Mouse (Mus musculus): ENCODE data around the gene Larp4. TPM values are rescaled to one million over a fixed set of nuclear protein-coding genes. Genes with fewer than 3 reads are reported as not detected.

The Larp4 gene
- total and polyA plus RNA-seq, 2 experiments from 2014 or later = 21.2 to 62.1 TPM

GRCm38 (mm10) chr15:99955324-99955723 is 14.5 kb upstream of the Larp4 start:
- no peak for TF ChIP-seq CTCF (IDR thresholded peaks at IDR 0.05; ENCODE audit: low read depth)
- no peak for ATAC-seq
- Histone ChIP-seq H3K9ac (replicated peaks; ENCODE audit: low read length) (no peak overlapping the region), H3K9me3 (ENCODE audit: low read length) (no peaks in the 10 kb centered on the region), H3K4me3 (ENCODE audit: low read length) (no peak overlapping the region), H3K4me2 (ENCODE audit: low read depth, low read length) (no peak overlapping the region), H3K27me3 (ENCODE audit: insufficient read depth, low read length) (no peaks in the 10 kb centered on the region), H3K27ac (no peak overlapping the region), H3K4me1 (ENCODE audit: insufficient read depth, low read length) (no peaks in the 10 kb centered on the region), H3K36me3 (ENCODE audit: insufficient read depth, low read length) (no peaks in the 10 kb centered on the region)
- 74% methylated on average over 4 of the region's 4 CpGs for WGBS
- DNase-seq (ENCODE audit: low spot score) = no peak

DNA sequence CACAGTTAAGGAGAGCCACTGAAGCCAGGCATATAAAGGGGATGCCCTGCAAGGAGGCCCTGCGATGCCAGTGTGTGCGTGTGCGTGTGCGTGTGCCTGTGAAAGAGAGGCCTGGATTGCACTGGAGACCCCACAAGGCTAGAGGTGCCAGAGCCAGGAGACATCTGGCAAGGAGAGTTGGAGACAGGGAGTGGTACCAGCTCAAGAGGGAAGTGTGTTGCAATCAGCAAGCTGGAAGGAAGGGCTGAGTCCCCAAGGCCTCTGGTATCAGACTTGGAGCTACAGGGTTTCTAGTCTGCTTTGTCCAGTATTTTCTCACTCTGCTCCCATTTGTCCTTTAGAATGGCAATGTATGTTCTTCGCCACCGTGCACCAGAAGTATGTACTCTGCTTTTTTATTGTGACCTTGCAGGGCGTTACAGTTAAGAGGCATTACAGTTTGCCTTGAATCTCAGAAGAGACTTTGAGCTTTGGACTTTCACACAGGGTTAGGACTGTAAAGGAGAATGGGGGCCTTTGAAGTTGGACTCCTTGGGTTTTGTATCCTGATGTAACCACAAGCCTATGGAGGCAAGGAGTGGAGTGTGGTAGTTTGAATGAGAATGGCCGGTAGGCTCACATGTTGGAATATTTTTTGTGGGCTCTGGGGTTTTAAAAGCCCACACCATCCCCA is 4.6 kb upstream of the Larp4 start:
- WGBS = 91% methylated on average over 8 of the region's 8 CpGs
- Histone ChIP-seq H3K4me1 (ENCODE audit: insufficient read depth, low read length) (no peaks in the 10 kb centered on the region), H3K27ac (no peak overlapping the region), H3K27me3 (ENCODE audit: insufficient read depth, low read length) (no peaks in the 10 kb centered on the region), H3K9ac (replicated peaks; ENCODE audit: low read length) (no peak overlapping the region), H3K36me3 (ENCODE audit: insufficient read depth, low read length) (no peaks in the 10 kb centered on the region), H3K4me2 (ENCODE audit: low read depth, low read length) (no peak overlapping the region), H3K4me3 (ENCODE audit: low read length) (no peak overlapping the region), H3K9me3 (ENCODE audit: low read length) (no peaks in the 10 kb centered on the region)
- no peak for TF ChIP-seq CTCF (IDR thresholded peaks at IDR 0.05; ENCODE audit: low read depth)
- DNase-seq (ENCODE audit: low spot score) (no peak), ATAC-seq (no peak)

GRCm38 (mm10) chr15:99966961-99967360 is 2.9 kb upstream of the Larp4 start, which contains the start of gene Fam186a:
Gene Fam186a (minus strand): TSS chr15:99967061.
- WGBS = 71% methylated on average over 4 of the region's 4 CpGs
- DNase-seq (ENCODE audit: low spot score) (no peak), ATAC-seq (no peak)
- no peak for TF ChIP-seq CTCF (IDR thresholded peaks at IDR 0.05; ENCODE audit: low read depth)
- no peaks in the 10 kb centered on the region for H3K4me1 ChIP-seq (ENCODE audit: insufficient read depth, low read length)
- H3K4me2 ChIP-seq (ENCODE audit: low read depth, low read length) = no peak within 1 kb of the TSS
- H3K27me3 ChIP-seq (ENCODE audit: insufficient read depth, low read length) = no peaks in the 10 kb centered on the region
- no peak within 1 kb of the TSS for H3K9ac ChIP-seq (replicated peaks; ENCODE audit: low read length)
- H3K27ac ChIP-seq = no peak within 1 kb of the TSS
- no peaks in the 10 kb centered on the region for H3K36me3 ChIP-seq (ENCODE audit: insufficient read depth, low read length)
- no peaks in the 10 kb centered on the region for H3K9me3 ChIP-seq (ENCODE audit: low read length)
- H3K4me3 ChIP-seq (ENCODE audit: low read length) = no peak within 1 kb of the TSS

- Histone ChIP-seq H3K4me3 (ENCODE audit: low read length) (no peak overlapping the region), H3K27ac (no peak overlapping the region), H3K4me1 (ENCODE audit: insufficient read depth, low read length) (0 out of 2 replicates have a peak, but pooled peaks cover 3% of the 10 kb centered on the region), H3K9me3 (ENCODE audit: low read length) (no peaks in the 10 kb centered on the region), H3K36me3 (ENCODE audit: insufficient read depth, low read length) (no peaks in the 10 kb centered on the region), H3K27me3 (ENCODE audit: insufficient read depth, low read length) (no peaks in the 10 kb centered on the region), H3K4me2 (ENCODE audit: low read depth, low read length) (no peak overlapping the region), H3K9ac (replicated peaks; ENCODE audit: low read length) (no peak overlapping the region)
- WGBS = 86% methylated on average over 1 of the region's 1 CpGs
- DNase-seq (ENCODE audit: low spot score) (no peak), ATAC-seq (no peak)
- no peak for TF ChIP-seq CTCF (IDR thresholded peaks at IDR 0.05; ENCODE audit: low read depth)
Observed at GRCm38 (mm10) chr15:99970606-99971005, 741 bp downstream of the Larp4 start.

DNA sequence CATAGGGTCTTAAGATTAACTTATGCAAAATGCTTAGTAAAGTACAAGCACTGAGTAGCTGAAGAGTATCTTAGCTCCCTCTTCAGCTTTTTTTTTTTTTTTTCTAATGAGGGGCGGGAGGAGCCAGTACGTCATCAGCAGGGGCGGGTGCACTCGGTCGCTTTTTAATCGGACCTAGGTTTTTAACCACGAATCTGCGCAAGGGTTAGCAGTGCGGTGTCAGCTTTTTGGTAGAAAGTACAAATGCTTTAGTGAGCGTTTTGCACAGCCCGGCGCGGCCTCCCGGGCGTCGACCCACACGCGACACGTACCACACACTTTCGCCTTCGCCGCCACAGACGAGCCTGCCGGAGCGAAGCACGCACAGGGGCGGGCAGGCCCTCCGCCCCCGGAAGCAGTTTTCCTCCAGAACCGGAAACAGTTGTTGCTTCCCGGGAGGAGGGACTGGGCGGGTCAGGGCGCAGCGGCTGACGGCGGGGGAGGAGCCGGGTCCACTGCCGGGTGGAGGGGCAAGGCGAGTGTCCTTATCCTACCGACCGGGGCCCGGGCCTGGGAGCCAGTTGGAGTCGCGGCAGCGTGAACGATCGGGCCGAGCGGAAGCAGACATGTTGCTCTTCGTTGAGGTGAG is 2.6 kb downstream of the Larp4 start:
- DNase-seq (ENCODE audit: low spot score) (peak; percentile 97), ATAC-seq (peak; percentile 98)
- peak overlapping the region; percentile 87 for H3K4me2 ChIP-seq (ENCODE audit: low read depth, low read length)
- H3K4me3 ChIP-seq (ENCODE audit: low read length) = peak overlapping the region; percentile 91
- under 1% methylated on average over 50 of the region's 50 CpGs for WGBS
- TF ChIP-seq CTCF (IDR thresholded peaks at IDR 0.05; ENCODE audit: low read depth) = no peak
- no peaks in the 10 kb centered on the region for H3K9me3 ChIP-seq (ENCODE audit: low read length)
- H3K27ac ChIP-seq = peak overlapping the region; percentile 96
- H3K36me3 ChIP-seq (ENCODE audit: insufficient read depth, low read length) = no peaks in the 10 kb centered on the region
- H3K4me1 ChIP-seq (ENCODE audit: insufficient read depth, low read length) = 0 out of 2 replicates have a peak, but pooled peaks cover 3% of the 10 kb centered on the region
- H3K9ac ChIP-seq (replicated peaks; ENCODE audit: low read length) = peak overlapping the region; percentile 87
- no peaks in the 10 kb centered on the region for H3K27me3 ChIP-seq (ENCODE audit: insufficient read depth, low read length)

DNA sequence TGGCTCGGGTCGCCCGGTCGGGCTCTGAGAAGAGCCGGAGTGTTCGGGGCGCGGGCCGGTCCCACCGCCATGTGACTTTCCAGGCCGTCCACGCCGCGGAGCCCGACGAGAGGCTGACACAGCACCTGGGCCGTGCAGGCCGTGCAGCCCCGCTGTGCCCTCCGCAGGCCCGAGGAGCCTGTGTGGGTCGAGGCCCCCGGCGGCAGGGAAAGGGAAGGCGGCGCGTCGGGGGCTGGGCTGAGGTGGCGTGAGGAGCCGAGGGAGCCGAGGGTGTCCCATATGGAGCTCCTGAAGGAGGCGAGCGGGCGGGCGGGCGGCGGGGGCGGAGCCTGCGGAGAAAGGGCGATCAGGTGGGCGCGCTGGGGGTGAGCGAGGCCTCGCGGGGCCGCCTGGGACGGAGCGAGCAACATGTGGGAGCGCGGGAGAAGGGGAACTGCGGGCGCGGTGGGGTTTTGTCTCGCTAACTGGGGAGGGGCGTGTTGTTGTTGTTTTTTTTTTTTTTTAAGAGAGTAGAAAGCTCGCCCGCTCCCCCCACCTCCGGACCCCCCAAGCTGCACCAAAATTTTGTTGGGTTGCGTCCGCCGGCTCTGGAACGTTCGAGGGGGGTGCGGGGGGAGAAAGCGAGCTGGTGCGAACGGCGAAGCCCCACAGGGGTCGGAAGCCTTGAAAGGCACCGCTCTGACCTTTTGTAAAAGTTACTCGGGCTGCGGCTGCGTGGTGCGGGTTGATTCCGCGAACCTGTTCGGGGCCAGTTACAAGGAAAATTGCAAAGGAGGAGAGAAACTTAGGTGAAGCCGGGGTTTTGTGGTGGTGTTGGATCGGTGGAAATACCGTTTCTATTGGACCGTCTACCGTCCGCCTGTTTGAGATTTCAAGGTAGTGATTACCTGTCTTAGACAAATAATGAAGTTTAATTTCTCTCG is 3.4 kb downstream of the Larp4 start:
- peak overlapping the region; percentile 87 for H3K4me2 ChIP-seq (ENCODE audit: low read depth, low read length)
- ATAC-seq (peak; percentile 89), DNase-seq (ENCODE audit: low spot score) (peak; percentile 32)
- no peaks in the 10 kb centered on the region for H3K36me3 ChIP-seq (ENCODE audit: insufficient read depth, low read length)
- H3K9ac ChIP-seq (replicated peaks; ENCODE audit: low read length) = peak overlapping the region; percentile 87
- peak overlapping the region; percentile 96 for H3K27ac ChIP-seq
- no peak for TF ChIP-seq CTCF (IDR thresholded peaks at IDR 0.05; ENCODE audit: low read depth)
- no peaks in the 10 kb centered on the region for H3K9me3 ChIP-seq (ENCODE audit: low read length)
- under 1% methylated on average over 75 of the region's 84 CpGs for WGBS
- peak overlapping the region; percentile 91 for H3K4me3 ChIP-seq (ENCODE audit: low read length)
- 0 out of 2 replicates have a peak, but pooled peaks cover 3% of the 10 kb centered on the region for H3K4me1 ChIP-seq (ENCODE audit: insufficient read depth, low read length)
- H3K27me3 ChIP-seq (ENCODE audit: insufficient read depth, low read length) = no peaks in the 10 kb centered on the region
